Mouse (Mus musculus) lung, adult 2 months (tissue): ENCODE measurements around the gene Nr1h2.

ENCODE experiments used
- CTCF ChIP-seq: fragments of 200-500 bp; IDR thresholded peaks from 2 replicates; pipeline ENCODE4 v1.5.1; 2011; ENCODE audit warnings: mild to moderate bottlenecking, low read length, control low read depth; ENCODE audit not compliant: insufficient read depth
- POLR2A ChIP-seq: fragments of 200-500 bp; IDR thresholded peaks from 2 replicates; pipeline ENCODE4 v1.6.1; 2011; ENCODE audit warnings: low read depth, mild to moderate bottlenecking, control low read depth, low read length, borderline replicate concordance; ENCODE audit errors: extremely low read depth

GRCm38 (mm10) chr7:44538756-44539624 is 14.8 kb downstream of the Nr1h2 start:
- TF ChIP-seq CTCF (no peak), POLR2A (no peak)
